Mouse (Mus musculus) bone marrow, adult 2 months (tissue): ENCODE data around the gene Ms4a6d.

Experiments
- CTCF ChIP-seq: fragments of 200-500 bp; IDR thresholded peaks from 2 replicates; pipeline ENCODE4 v1.5.1; 2011; ENCODE audit warnings: low read length, control low read depth; ENCODE audit not compliant: control insufficient read depth, insufficient read depth
- POLR2A ChIP-seq: fragments of 200-500 bp; IDR thresholded peaks from 2 replicates; pipeline ENCODE4 v1.6.1; 2011; ENCODE audit warnings: low read depth, mild to moderate bottlenecking, control low read depth, low read length, borderline replicate concordance; ENCODE audit not compliant: control insufficient read depth

GRCm38 (mm10) chr19:11633732-11634131 lies 29.1 kb upstream of the Ms4a6d start:
- TF ChIP-seq CTCF (no peak), POLR2A (no peak)
